Mouse (Mus musculus): ENCODE results near the gene Dpf1.

DNA sequence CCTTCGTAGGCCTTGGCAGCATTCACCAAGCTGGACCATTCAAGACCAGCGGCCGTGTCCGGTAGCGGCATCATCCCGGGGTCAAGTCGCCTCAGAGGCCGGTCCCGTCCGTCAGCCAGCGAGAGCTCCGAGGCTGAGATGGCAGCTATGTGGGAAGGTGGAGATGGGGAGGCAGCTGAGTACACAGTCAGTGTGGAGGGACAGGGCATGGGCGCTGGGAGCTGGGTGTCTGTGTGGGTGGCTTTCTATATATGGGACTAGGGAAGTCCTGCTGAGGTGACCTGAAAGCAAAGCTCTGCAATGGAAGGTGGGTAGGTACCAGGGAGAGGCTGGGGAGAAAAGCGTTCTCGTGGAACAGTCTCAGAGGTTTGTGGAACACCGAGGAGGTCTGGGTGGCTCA, 25.2 kb downstream of the Dpf1 start:
- no peak for TF ChIP-seq EP300 (optimal IDR thresholded peaks at IDR 0.05)
- no peak for TF ChIP-seq CTCF (IDR thresholded peaks at IDR 0.05; ENCODE audit: low read depth)
